Mouse (Mus musculus) CH12.LX (cell line): ENCODE measurements at regions not wholly inside any gene's neighbourhood (a gene's known extent, or its start where the extent isn't known, plus 50 kb on each side); places are given as distances from the start of the nearest gene placed in this dataset.

ENCODE experiments used
- CTCF ChIP-seq, 2 experiments: IDR thresholded peaks in 1 of 2; conservative IDR thresholded peaks in 1 of 2; 2 replicates each; pipeline ENCODE4 v1.5.1; 2011 to 2012; ENCODE audit warnings: low read depth in 2 of 2, low read length in 2 of 2, improper control_type of control experiment in 1 of 2, inconsistent platforms in 1 of 2, mild to moderate bottlenecking in 1 of 2, moderate library complexity in 1 of 2
- EP300 ChIP-seq: IDR thresholded peaks from 2 replicates; pipeline ENCODE4 v1.6.1; 2011; ENCODE audit warnings: low read length, improper control_type of control experiment
- MAZ ChIP-seq: IDR thresholded peaks from 2 replicates; pipeline ENCODE4 v1.6.1; 2012; ENCODE audit warnings: low read depth, mild to moderate bottlenecking, inconsistent platforms, low read length, improper control_type of control experiment, moderate library complexity
- PAX5 ChIP-seq: IDR thresholded peaks from 2 replicates; pipeline ENCODE4 v1.6.1; 2012; ENCODE audit warnings: low read length, inconsistent platforms, mixed read lengths
- SMC3 ChIP-seq: IDR thresholded peaks from 2 replicates; pipeline ENCODE4 v1.6.1; 2011; ENCODE audit warnings: low read depth, low read length, improper control_type of control experiment
- TCF12 ChIP-seq: IDR thresholded peaks from 2 replicates; pipeline ENCODE4 v1.6.1; 2014; ENCODE audit warnings: low read depth, mild to moderate bottlenecking, inconsistent platforms, low read length, improper control_type of control experiment
- USF2 ChIP-seq: conservative IDR thresholded peaks from 2 replicates; pipeline ENCODE4 v1.6.1; 2011; ENCODE audit warnings: low read depth, low read length, improper control_type of control experiment

- TF ChIP-seq USF2, result no peak
- no peak for TF ChIP-seq MAZ
- TF ChIP-seq CTCF (conservative IDR thresholded peaks at IDR 0.05 in 1 of 2, IDR thresholded peaks at IDR 0.05 in 1 of 2; ENCODE audit: low read depth in 2 of 2, low read length in 2 of 2), result no peak
- no peak for TF ChIP-seq TCF12
- TF ChIP-seq PAX5, result no peak
- TF ChIP-seq EP300, result no peak
- TF ChIP-seq SMC3, result no peak
Measured at GRCm38 (mm10) chr11:42978245-42978644, 57.3 kb upstream of the Gm9972 start.
